Mouse (Mus musculus) liver, postnatal 0 days (tissue): ENCODE results near the gene Sipa1l3. TPM values are rescaled to one million over a fixed set of nuclear protein-coding genes. Genes with fewer than 3 reads are reported as not detected.

Experiments used
- ATAC-seq: fragments of 200-750 bp; cut with Nextera tagmentation; 2 replicates; pipeline ENCODE4 v1.8.0; 2017; ENCODE audit warnings: mild to moderate bottlenecking, moderate library complexity
- DNase-seq: peaks from one replicate; pipeline ENCODE4 v3.0.0-alpha.2; 2016
- H3K27ac ChIP-seq: fragments of 300-500 bp; sonication (generic); 2 replicates; pipeline ENCODE4 v1.5.1; 2014; ENCODE audit warnings: antibody characterized with exemption, moderate library complexity, mild to moderate bottlenecking, low read depth
- H3K27me3 ChIP-seq: fragments of 300-500 bp; sonication (generic); 2 replicates; pipeline ENCODE4 v1.6.1; 2014; ENCODE audit warnings: low read length, control low read depth, mixed read lengths; ENCODE audit not compliant: insufficient read depth
- H3K36me3 ChIP-seq: fragments of 300-500 bp; sonication (generic); replicated peaks from 2 replicates; pipeline ENCODE4 v1.6.1; 2014; ENCODE audit warnings: mild to moderate bottlenecking, control low read depth, low read length, moderate library complexity, mixed read lengths; ENCODE audit not compliant: insufficient read depth
- H3K4me1 ChIP-seq: fragments of 300-500 bp; sonication (generic); 2 replicates; pipeline ENCODE4 v1.6.1; 2014; ENCODE audit warnings: antibody characterized with exemption, mild to moderate bottlenecking, control low read depth; ENCODE audit not compliant: insufficient read depth
- H3K4me2 ChIP-seq: fragments of 300-500 bp; sonication (generic); 2 replicates; pipeline ENCODE4 v1.6.1; 2014; ENCODE audit warnings: low read depth, mild to moderate bottlenecking, low read length, moderate library complexity, mixed read lengths
- H3K4me3 ChIP-seq: fragments of 300-500 bp; sonication (generic); 2 replicates; pipeline ENCODE4 v1.5.1; 2014; ENCODE audit warnings: low read depth, low read length
- H3K9ac ChIP-seq: fragments of 300-500 bp; sonication (generic); replicated peaks from 2 replicates; pipeline ENCODE4 v1.6.1; 2014; ENCODE audit warnings: mild to moderate bottlenecking, moderate library complexity
- H3K9me3 ChIP-seq: fragments of 300-500 bp; sonication (generic); 2 replicates; pipeline ENCODE4 v1.6.1; 2016; ENCODE audit warnings: mild to moderate bottlenecking, control low read depth, low read length, mixed read lengths
- CTCF ChIP-seq: sonication (generic); IDR thresholded peaks from 2 replicates; pipeline ENCODE4 v1.5.1; 2016; ENCODE audit warnings: antibody characterized with exemption, low read depth
- EP300 ChIP-seq: IDR thresholded peaks from 2 replicates; pipeline ENCODE4 v1.6.1; 2016; ENCODE audit warnings: antibody characterized with exemption, low read depth, mild to moderate bottlenecking
- WGBS: fragments of 180-500 bp; shearing (Covaris S2); extraction: QIAGEN DNeasy Blood & Tissue Kit; methylation state at CpG from one replicate; pipeline ENCODE4 v1.1.7; 2014; ENCODE audit not compliant: insufficient replicate concordance; 5-methylcytosine and 5-hydroxymethylcytosine counted together
- polyA plus RNA-seq: library from polyadenylated mRNA; unstranded; fragments of >200 nt; fragmentation: Nextera tagmentation; extraction: Ambion mirVana; gene quantifications from 2 replicates; pipeline ENCODE4 v1.2.1, GENCODE M21; 2015

Sipa1l3 gene
- polyA plus RNA-seq, 1 experiment from 2014 or later: 1.7 TPM

GRCm38 (mm10) chr7:29337766-29338165 lies 180.7 kb downstream of the Sipa1l3 start:
- 80% methylated on average over 2 of the region's 2 CpGs for WGBS
- peak overlapping the region; percentile 73 for H3K4me2 ChIP-seq
- H3K4me3 ChIP-seq: no peak overlapping the region

GRCm38 (mm10) chr7:29336795-29337319 lies 181.6 kb downstream of the Sipa1l3 start:
- Histone ChIP-seq H3K4me2 (no peak overlapping the region), H3K9me3 (no peaks in the 10 kb centered on the region), H3K27me3 (no peaks in the 10 kb centered on the region), H3K4me3 (no peak overlapping the region), H3K9ac (no peak overlapping the region), H3K36me3 (peaks cover 2% of the 10 kb centered on the region; the same call in 1 of the 2 replicates), H3K4me1 (peaks cover 53% of the 10 kb centered on the region), H3K27ac (no peak overlapping the region)
- DNase-seq: no peak
- TF ChIP-seq EP300 (no peak), CTCF (peak; percentile 48)
- WGBS: 69% methylated on average over 9 of the region's 9 CpGs
- no peak for ATAC-seq

More at GRCm38 (mm10) chr7:29337766-29338165, 180.7 kb downstream of the Sipa1l3 start:
- H3K4me1 ChIP-seq: peaks cover 63% of the 10 kb centered on the region
- peak overlapping the region; percentile 90 for H3K27ac ChIP-seq
- TF ChIP-seq CTCF (no peak), EP300 (no peak)
- H3K9ac ChIP-seq: no peak overlapping the region
- no peak for ATAC-seq
- no peaks in the 10 kb centered on the region for H3K36me3 ChIP-seq
- H3K9me3 ChIP-seq: no peaks in the 10 kb centered on the region
- H3K27me3 ChIP-seq: no peaks in the 10 kb centered on the region
- no peak for DNase-seq

- Histone ChIP-seq H3K36me3 (peaks cover 10% of the 10 kb centered on the region), H3K4me1 (peaks cover 50% of the 10 kb centered on the region), H3K27me3 (no peaks in the 10 kb centered on the region), H3K4me3 (no peak overlapping the region), H3K9ac (no peak overlapping the region), H3K27ac (no peak overlapping the region), H3K4me2 (no peak overlapping the region), H3K9me3 (no peaks in the 10 kb centered on the region)
- DNase-seq: no peak
- TF ChIP-seq EP300: no peak
- no peak for TF ChIP-seq CTCF
- WGBS: 73% methylated on average over 6 of the region's 6 CpGs
- ATAC-seq: no peak
Observed at GRCm38 (mm10) chr7:29335841-29336671, 182.4 kb downstream of the Sipa1l3 start.

- no peaks in the 10 kb centered on the region for H3K27me3 ChIP-seq
- no peaks in the 10 kb centered on the region for H3K9me3 ChIP-seq
- H3K9ac ChIP-seq: no peak overlapping the region
- no peak overlapping the region for H3K27ac ChIP-seq
- no peak for DNase-seq
- no peak overlapping the region for H3K4me2 ChIP-seq
- ATAC-seq: no peak
- H3K4me1 ChIP-seq: peaks cover 47% of the 10 kb centered on the region
- TF ChIP-seq EP300: no peak
- peak; percentile 50 for TF ChIP-seq CTCF
- H3K4me3 ChIP-seq: no peak overlapping the region
- H3K36me3 ChIP-seq: peaks cover 16% of the 10 kb centered on the region
Observed at GRCm38 (mm10) chr7:29335276-29335675, 183.2 kb downstream of the Sipa1l3 start.

- 62% methylated on average over 7 of the region's 7 CpGs for WGBS
- ATAC-seq: peak; percentile 68
- Histone ChIP-seq H3K27ac (peak overlapping the region; percentile 74), H3K36me3 (peaks cover 22% of the 10 kb centered on the region), H3K9me3 (no peaks in the 10 kb centered on the region), H3K9ac (no peak overlapping the region), H3K4me1 (peaks cover 37% of the 10 kb centered on the region), H3K4me3 (no peak overlapping the region), H3K27me3 (no peaks in the 10 kb centered on the region), H3K4me2 (no peak overlapping the region)
- no peak for TF ChIP-seq CTCF
- TF ChIP-seq EP300: peak; percentile 60
- no peak for DNase-seq
Observed at GRCm38 (mm10) chr7:29334156-29334555, 184.3 kb downstream of the Sipa1l3 start.

GRCm38 (mm10) chr7:29328984-29329383 lies 189.5 kb downstream of the Sipa1l3 start:
- TF ChIP-seq EP300 (no peak), CTCF (no peak)
- ATAC-seq: no peak
- 89% methylated on average over 16 of the region's 16 CpGs for WGBS

More at GRCm38 (mm10) chr7:29328984-29329383, 189.5 kb downstream of the Sipa1l3 start:
- no peak overlapping the region for H3K4me3 ChIP-seq
- no peaks in the 10 kb centered on the region for H3K27me3 ChIP-seq
- no peaks in the 10 kb centered on the region for H3K9me3 ChIP-seq
- H3K36me3 ChIP-seq: peaks cover 35% of the 10 kb centered on the region
- no peak overlapping the region for H3K9ac ChIP-seq
- DNase-seq: no peak
- H3K4me1 ChIP-seq: peaks cover 8% of the 10 kb centered on the region
- no peak overlapping the region for H3K27ac ChIP-seq
- H3K4me2 ChIP-seq: no peak overlapping the region
